Mouse (Mus musculus): Measurements from ENCODE around the gene Sh3tc1.

Gene Sh3tc1

DNA sequence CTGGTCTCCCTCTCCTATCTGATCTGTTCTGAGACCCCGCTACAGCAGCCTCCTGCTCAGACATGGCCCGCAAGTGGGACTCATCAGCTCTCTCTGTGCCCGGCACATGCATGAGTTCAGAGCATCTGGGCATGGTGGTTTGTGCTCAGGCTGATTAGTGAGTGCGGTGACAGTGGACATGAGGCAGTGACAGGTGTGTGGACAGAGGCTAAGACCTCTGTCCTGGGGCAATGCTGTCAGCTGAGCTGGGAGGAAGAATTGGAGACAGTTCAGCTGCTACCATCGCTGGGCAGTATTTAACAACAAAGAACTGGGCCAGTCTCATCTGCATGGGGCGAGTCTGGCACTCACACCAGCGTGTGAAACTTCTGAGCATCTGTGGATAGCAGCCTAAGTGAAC is 62.8 kb downstream of the Sh3tc1 start:
- DNase-seq, result no peak

DNA sequence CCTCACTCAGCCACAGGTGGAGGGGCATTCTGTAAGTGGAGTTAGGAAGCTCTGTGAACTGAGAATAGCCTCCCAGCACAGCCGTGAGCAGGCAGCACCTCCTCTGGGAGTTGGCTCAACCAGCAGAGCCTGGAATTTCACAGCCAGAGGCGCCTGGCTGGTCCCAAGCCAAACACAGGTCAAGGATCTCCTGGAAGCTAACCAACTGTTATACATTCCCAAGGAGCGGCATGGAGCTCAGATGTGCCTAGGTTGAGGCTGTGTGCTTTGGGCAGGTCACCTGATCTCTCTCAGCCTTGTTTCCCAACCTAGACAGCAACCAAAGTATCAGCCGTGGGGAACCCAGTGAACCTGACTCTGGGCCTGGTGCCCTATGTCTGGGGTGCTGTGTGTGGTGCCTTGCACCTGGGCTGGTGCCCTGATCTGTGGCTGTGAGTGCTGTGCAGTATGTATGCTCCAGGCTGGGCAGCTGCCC is 65.7 kb downstream of the Sh3tc1 start:
- DNase-seq, result peak; percentile 90

- DNase-seq, result peak; percentile 91
Observed at GRCm38 (mm10) chr5:35673086-35673485, 66.7 kb downstream of the Sh3tc1 start.

GRCm38 (mm10) chr5:35672581-35672980 is 67.2 kb downstream of the Sh3tc1 start:
- no peak for DNase-seq

GRCm38 (mm10) chr5:35671474-35671891 is 68.3 kb downstream of the Sh3tc1 start:
- peak; percentile 73 for DNase-seq

DNA sequence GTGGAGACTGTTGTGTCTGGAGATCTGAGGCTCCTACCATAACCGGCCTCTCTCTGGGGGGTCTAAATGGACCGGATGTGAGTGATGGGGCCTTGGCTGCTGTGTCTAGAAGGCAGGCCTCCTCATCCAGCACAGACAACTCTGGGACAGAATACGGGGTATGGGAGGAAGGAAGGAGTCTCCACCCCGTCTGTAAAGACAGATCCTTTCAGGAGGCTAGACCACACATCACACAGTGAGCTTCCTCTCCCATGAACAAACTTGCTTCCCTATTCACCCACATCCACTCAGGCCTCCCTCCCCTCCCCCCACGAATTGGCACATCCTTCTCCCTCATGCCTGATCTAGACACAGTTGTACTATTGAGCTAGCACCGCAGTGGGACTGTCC is 69.4 kb downstream of the Sh3tc1 start:
- DNase-seq, result peak; percentile 68

DNA sequence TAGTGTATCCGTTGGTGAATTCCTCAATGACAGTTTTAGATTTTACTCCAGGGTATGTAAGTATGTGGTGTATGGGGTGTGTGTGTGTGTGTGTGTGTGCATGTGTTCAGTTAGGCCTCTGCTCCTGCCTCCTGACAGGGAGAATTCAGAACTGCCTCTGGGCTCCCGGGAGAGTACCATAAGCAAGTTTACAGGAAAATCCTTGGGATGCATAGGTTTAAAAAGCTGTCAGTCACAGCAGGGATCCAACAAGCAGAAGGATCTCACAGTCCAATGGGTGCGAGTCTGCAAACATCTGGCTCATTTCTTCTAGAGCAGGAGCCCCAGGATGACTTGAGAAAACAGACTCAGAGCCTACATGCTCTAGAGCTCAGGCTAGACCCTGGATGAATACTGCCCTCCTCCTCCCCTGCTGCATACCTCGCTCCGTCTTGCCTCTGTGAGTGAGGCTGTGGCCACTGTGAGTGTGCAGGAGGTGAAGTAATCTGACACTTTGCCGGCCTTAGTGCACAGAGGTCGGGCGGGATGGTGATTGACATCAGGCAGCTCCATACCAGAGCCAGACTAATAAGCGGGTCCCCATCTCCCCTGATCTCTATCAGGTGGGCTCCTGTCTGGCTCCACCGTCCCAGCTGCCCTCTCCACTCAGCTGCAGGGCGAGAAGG is 69.9 kb downstream of the Sh3tc1 start:
- no peak for DNase-seq

- DNase-seq, result no peak
Observed at GRCm38 (mm10) chr5:35666152-35666551, 73.6 kb downstream of the Sh3tc1 start.

GRCm38 (mm10) chr5:35662021-35662545 is 77.7 kb downstream of the Sh3tc1 start:
- DNase-seq, result no peak

DNA sequence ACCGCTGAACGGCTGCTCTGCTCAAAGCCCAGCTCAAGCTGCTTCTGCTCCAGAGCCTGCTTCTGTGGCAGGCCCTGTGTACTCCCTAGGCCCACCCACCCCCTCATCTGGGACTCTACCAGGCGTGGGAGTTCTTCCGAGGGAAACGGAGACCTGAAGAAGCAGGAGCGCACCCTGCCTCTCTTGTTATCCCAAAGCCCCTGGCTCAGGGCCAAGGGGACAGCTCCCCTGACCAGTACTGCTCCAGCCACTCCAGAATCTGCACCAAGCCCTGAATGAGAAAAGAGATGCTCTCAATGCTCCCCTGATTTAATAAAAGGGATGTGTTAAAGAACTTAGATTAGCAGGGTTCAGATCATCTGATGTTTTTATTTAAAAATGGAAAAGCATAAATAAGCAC is 78.6 kb downstream of the Sh3tc1 start:
- DNase-seq, result peak; percentile 57

- no peak for DNase-seq
Observed at GRCm38 (mm10) chr5:35659503-35659902, 80.3 kb downstream of the Sh3tc1 start.

DNA sequence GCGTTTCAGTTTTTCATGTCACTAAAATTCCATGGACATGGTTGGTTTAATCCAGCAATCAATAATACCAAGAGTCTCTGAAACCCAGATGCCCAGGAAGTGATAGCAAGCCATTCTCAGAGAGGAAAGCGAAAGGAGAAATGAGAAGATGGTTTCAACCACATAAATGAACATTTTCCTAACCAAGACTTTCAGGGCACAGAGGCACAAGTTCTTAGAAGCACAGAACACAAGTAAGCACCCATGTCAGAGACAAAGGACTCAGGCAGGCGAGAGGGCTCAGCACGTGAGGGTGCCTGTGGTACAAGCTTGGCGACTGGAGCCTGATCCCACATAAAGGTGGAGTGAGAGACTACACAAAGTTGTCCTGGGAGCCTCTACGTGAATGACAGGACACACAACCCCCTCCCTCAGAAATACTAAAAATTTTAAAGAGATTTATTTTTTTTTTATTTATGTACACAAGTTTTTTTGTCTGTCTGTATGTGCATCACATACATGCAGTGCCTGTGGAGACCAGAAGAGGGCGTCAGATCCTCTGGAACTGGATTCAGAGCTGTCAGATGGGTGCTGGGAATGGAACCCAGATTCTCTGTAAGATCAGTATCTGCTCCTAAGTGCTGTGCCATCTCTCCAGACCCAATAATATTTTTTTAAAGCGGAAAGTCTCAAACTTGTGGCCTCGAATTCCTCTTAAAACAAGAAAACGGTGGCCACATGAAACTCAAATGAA is 83.9 kb downstream of the Sh3tc1 start:
- no peak for DNase-seq

DNA sequence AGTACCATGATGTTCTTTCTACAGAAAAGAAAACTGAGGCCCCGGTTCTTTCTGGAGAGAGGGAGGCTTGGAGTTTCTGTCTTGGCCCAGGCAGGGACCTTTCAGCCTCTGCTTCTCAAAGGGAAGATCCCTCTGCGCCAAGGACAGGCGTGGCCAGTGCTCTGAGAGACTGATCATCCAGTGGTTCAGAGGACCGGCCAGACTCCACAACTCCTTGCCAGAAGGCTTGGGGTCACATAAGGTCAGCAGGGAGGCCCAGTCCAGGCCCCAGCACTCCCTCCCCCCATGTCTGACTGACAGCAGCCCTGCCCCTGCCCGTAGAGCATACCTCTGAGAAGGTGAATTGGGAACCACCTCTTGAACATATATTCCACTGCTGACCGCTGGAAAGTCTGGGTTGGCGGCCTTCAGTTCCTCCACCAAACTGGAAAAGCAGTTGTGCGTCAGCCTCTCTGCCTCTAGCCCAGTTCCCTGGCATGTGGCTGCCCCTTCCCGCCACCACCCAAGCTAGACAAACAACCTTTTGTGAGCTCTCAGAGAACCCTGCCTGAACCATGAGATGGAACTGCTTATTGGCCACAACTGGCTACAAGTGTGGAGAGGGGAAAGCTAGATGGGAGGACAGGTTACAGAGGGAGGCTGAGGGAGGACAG is 85.9 kb downstream of the Sh3tc1 start:
- no peak for DNase-seq

- no peak for DNase-seq
Observed at GRCm38 (mm10) chr5:35652872-35653271, 86.9 kb downstream of the Sh3tc1 start.

DNA sequence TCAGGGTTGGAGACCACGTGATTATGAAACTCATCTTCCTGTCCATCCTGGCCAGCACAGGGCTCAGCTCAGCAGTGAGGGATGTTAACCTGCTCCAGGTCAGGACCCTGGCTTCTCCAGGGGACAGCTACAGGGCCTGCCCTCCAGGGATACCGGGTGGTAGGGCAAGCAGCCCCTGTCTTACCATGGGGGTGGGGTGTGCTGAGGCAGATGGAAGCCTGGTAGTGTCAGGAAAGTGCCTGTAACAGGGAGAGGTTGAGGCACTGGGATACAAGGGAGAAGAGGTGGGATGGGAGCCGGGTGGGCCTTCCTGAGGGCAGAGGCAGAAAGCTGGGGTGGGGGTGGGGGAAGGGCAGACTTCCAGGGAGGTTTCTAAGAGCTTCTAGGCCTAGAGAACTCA is 87.5 kb downstream of the Sh3tc1 start:
- DNase-seq, result no peak

DNA sequence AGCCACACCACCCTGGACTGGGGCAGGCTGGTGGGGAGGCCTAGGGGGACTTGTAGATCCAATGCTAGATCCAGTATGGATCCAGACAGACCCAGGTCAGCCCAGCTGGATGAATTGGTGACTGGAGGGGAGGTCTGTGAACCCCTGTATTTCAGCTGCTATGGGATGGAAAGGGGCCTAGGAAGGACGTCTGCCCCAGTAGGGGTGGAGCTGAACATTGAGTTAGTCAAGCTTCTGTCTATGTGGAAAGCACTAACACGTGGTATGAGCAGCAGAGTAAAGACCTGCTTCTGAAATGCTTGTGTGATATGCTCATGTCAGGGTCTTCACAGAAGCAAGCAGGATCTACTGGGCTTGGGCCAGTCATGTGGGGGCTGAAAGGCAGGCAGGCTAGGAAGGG is 91.6 kb downstream of the Sh3tc1 start:
- no peak for DNase-seq

- DNase-seq, result peak; percentile 54
Observed at GRCm38 (mm10) chr5:35647562-35647961, 92.2 kb downstream of the Sh3tc1 start.
